Mouse (Mus musculus) CH12.LX (cell line): ENCODE measurements at regions not wholly inside any gene's neighbourhood (a gene's known extent, or its start where the extent isn't known, plus 50 kb on each side); places are given as distances from the start of the nearest gene placed in this dataset.

Experiments
- DNase-seq: peaks from one replicate; pipeline ENCODE4 v3.0.0-alpha.2; 2013; ENCODE audit errors: extremely low read depth
- H3K27ac ChIP-seq: 2 replicates; pipeline ENCODE4 v1.5.1; 2012; ENCODE audit warnings: low read depth, mild to moderate bottlenecking, control low read depth, moderate library complexity; ENCODE audit not compliant: insufficient read depth
- H3K27me3 ChIP-seq: replicated peaks from 2 replicates; pipeline ENCODE3; 2012; ENCODE audit warnings: inconsistent platforms
- H3K36me3 ChIP-seq, 2 experiments: replicated peaks in 1 of 2; 2 replicates each; pipeline versions ENCODE3 to v1.6.1; 2012; ENCODE audit warnings: inconsistent platforms in 1 of 2, low read length in 1 of 2, mild to moderate bottlenecking in 1 of 2, mixed read lengths in 1 of 2, moderate library complexity in 1 of 2; ENCODE audit not compliant: control insufficient read depth in 1 of 2, insufficient read depth in 1 of 2
- H3K4me1 ChIP-seq, 2 experiments: 2 replicates each; pipeline ENCODE4 v1.6.1; 2012; ENCODE audit warnings: inconsistent platforms in 1 of 2, moderate library complexity in 1 of 2; ENCODE audit not compliant: insufficient read depth in 2 of 2, control insufficient read depth in 1 of 2
- H3K4me2 ChIP-seq: 2 replicates; pipeline ENCODE4 v1.6.1; 2012; ENCODE audit warnings: low read depth, mild to moderate bottlenecking, control low read depth; ENCODE audit not compliant: poor library complexity, insufficient read depth, severe bottlenecking
- H3K4me3 ChIP-seq, 3 experiments: fragments of 150-350 bp in 1 of 3; sonication (generic) in 1 of 3; replicated peaks in 1 of 3; 2 replicates each; pipeline versions ENCODE3 to v1.5.1; 2011 to 2012; ENCODE audit warnings: low read depth in 2 of 3, low read length in 2 of 3, mild to moderate bottlenecking in 2 of 3, moderate library complexity in 2 of 3, control low read depth in 1 of 3, improper control_type of control experiment in 1 of 3, inconsistent platforms in 1 of 3, mixed read lengths in 1 of 3; ENCODE audit not compliant: poor library complexity in 1 of 3
- H3K79me2 ChIP-seq: replicated peaks from 2 replicates; pipeline ENCODE4 v1.6.1; 2012; ENCODE audit warnings: mild to moderate bottlenecking, moderate library complexity; ENCODE audit not compliant: control insufficient read depth, poor library complexity, insufficient read depth, severe bottlenecking; ENCODE audit errors: extremely low read depth
- H3K9ac ChIP-seq: 2 replicates; pipeline ENCODE4 v1.6.1; 2012; ENCODE audit warnings: low read depth, mild to moderate bottlenecking, control low read depth, moderate library complexity; ENCODE audit not compliant: insufficient read depth
- H3K9me3 ChIP-seq: replicated peaks from 2 replicates; pipeline ENCODE3; 2012; ENCODE audit warnings: low read length, inconsistent platforms, mixed read lengths
- BHLHE40 ChIP-seq: IDR thresholded peaks from 2 replicates; pipeline ENCODE4 v1.6.1; 2011; ENCODE audit warnings: mild to moderate bottlenecking, low read depth, low read length, improper control_type of control experiment
- ELF1 ChIP-seq: IDR thresholded peaks from 2 replicates; pipeline ENCODE4 v1.6.1; 2014; ENCODE audit warnings: low read depth, mild to moderate bottlenecking, inconsistent platforms, low read length, improper control_type of control experiment
- KAT2A ChIP-seq: IDR thresholded peaks from 2 replicates; pipeline ENCODE4 v1.6.1; 2012; ENCODE audit warnings: low read length, improper control_type of control experiment, inconsistent platforms; ENCODE audit not compliant: insufficient replicate concordance
- NELFE ChIP-seq: IDR thresholded peaks from 2 replicates; pipeline ENCODE4 v1.6.1; 2011; ENCODE audit warnings: low read depth, low read length, improper control_type of control experiment
- PAX5 ChIP-seq: IDR thresholded peaks from 2 replicates; pipeline ENCODE4 v1.6.1; 2012; ENCODE audit warnings: low read length, inconsistent platforms, mixed read lengths
- POLR2AphosphoS2 ChIP-seq: IDR thresholded peaks from 2 replicates; pipeline ENCODE4 v1.6.1; 2011; ENCODE audit warnings: low read depth, low read length, improper control_type of control experiment
- SIN3A ChIP-seq: IDR thresholded peaks from 2 replicates; pipeline ENCODE4 v1.6.1; 2012; ENCODE audit warnings: low read length, improper control_type of control experiment, inconsistent platforms
- TCF12 ChIP-seq: IDR thresholded peaks from 2 replicates; pipeline ENCODE4 v1.6.1; 2014; ENCODE audit warnings: low read depth, mild to moderate bottlenecking, inconsistent platforms, low read length, improper control_type of control experiment
- USF1 ChIP-seq: IDR thresholded peaks from 2 replicates; pipeline ENCODE4 v1.6.1; 2014; ENCODE audit warnings: low read depth, mild to moderate bottlenecking, inconsistent platforms, low read length, improper control_type of control experiment
- USF2 ChIP-seq: conservative IDR thresholded peaks from 2 replicates; pipeline ENCODE4 v1.6.1; 2011; ENCODE audit warnings: low read depth, low read length, improper control_type of control experiment
- ZC3H11A ChIP-seq: IDR thresholded peaks from 2 replicates; pipeline ENCODE4 v1.6.1; 2012; ENCODE audit warnings: low read depth, mild to moderate bottlenecking, inconsistent platforms, low read length, improper control_type of control experiment
- ZKSCAN1 ChIP-seq: IDR thresholded peaks from 2 replicates; pipeline ENCODE4 v1.6.1; 2012; ENCODE audit warnings: low read depth, inconsistent platforms, low read length, improper control_type of control experiment, borderline replicate concordance
- ZNF384 ChIP-seq: IDR thresholded peaks from 2 replicates; pipeline ENCODE4 v1.6.1; 2012; ENCODE audit warnings: low read depth, low read length, improper control_type of control experiment, inconsistent platforms
- dilution Hi-C: fragments of 300-500 bp; cut with MboI; formaldehyde crosslinking; loops from 2 replicates; pipeline ENCODE4 v1.14.3; 2020; ENCODE audit warnings: low sequenced_read_pairs; ENCODE audit not compliant: extremely low pct_unique_long_range_greater_than_20kb, extremely low pct_ligation_motif_present
- in situ Hi-C: fragments of 300-500 bp; cut with MboI; formaldehyde crosslinking; loops from 3 replicates; pipeline ENCODE4 v1.14.3; 2019; ENCODE audit warnings: low sequenced_read_pairs, low pct_ligation_motif_present, low pct_unique_long_range_greater_than_20kb, mixed read lengths

DNA sequence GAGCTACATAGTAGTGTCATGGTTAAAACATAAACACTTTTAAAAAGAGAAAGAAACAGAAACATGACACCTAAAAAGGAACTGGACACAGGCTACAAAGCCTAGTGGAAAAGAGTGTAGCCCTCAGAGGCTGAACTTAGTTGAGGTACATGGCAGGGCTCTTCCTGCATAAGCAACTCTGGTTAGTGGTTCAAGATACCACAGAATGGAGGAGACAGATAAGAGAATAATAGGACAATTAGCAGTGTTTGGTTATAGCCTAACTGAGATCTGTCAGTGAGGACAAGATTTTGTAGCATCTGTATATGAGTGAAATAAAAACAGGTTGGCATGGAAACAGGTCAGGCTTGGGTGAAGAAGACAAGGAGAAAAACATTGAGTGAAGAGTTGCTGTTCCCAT, 60.5 kb upstream of the Msn start:
- Histone ChIP-seq H3K9me3 (no peaks in the 10 kb centered on the region), H3K4me2 (no peak overlapping the region), H3K27ac (no peak overlapping the region), H3K4me1 (no peaks in the 10 kb centered on the region), H3K27me3 (no peaks in the 10 kb centered on the region), H3K9ac (no peak overlapping the region), H3K79me2 (no peaks in the 10 kb centered on the region), H3K36me3 (no peaks in the 10 kb centered on the region), H3K4me3 (no peak overlapping the region)
- dilution Hi-C loops (no loop called here), in situ Hi-C loops (loop anchor here (5.0 kb wide), 1 partner anchor 97 kb away; no protein-coding TSS in a partner anchor)
- no peak for DNase-seq
- TF ChIP-seq USF2 = no peak
- no peak for TF ChIP-seq USF1
- no peak for TF ChIP-seq TCF12
- TF ChIP-seq ZC3H11A = no peak
- TF ChIP-seq ZNF384 = no peak
- no peak for TF ChIP-seq BHLHE40
- no peak for TF ChIP-seq PAX5
- no peak for TF ChIP-seq SIN3A
- no peak for TF ChIP-seq ZKSCAN1
- TF ChIP-seq KAT2A = no peak
- no peak for TF ChIP-seq POLR2AphosphoS2
- TF ChIP-seq NELFE = no peak

GRCm38 (mm10) chrX:96042193-96042592, 53.6 kb upstream of the Msn start:
- no peak overlapping the region for H3K4me3 ChIP-seq
- no peaks in the 10 kb centered on the region for H3K36me3 ChIP-seq
- H3K4me1 ChIP-seq = no peaks in the 10 kb centered on the region
- H3K9me3 ChIP-seq = no peaks in the 10 kb centered on the region
- TF ChIP-seq ELF1 = no peak
- H3K27me3 ChIP-seq = no peaks in the 10 kb centered on the region
- no peak overlapping the region for H3K9ac ChIP-seq
- in situ Hi-C loops = no loop called here
- dilution Hi-C loops = no loop called here
- H3K4me2 ChIP-seq = no peak overlapping the region
- H3K27ac ChIP-seq = no peak overlapping the region
- DNase-seq = no peak
- H3K79me2 ChIP-seq = no peaks in the 10 kb centered on the region
